Mouse (Mus musculus) T-helper 2 cell (primary cell): Measurements from ENCODE around the gene Oas2.

Experiments used
- in situ Hi-C: fragments of 300-600 bp; cut with MboI, MseI; formaldehyde crosslinking; loops from one replicate; pipeline ENCODE4 v1.15.1; 2025; ENCODE audit warnings: high pct_unique_total_duplicates

Oas2 gene

GRCm38 (mm10) chr5:120696865-120697264 lies 52.8 kb downstream of the Oas2 start:
- in situ Hi-C loops, result no loop called here

- in situ Hi-C loops, result no loop called here
Measured at GRCm38 (mm10) chr5:120696057-120696743, 53.5 kb downstream of the Oas2 start.

- in situ Hi-C loops, result no loop called here
Measured at GRCm38 (mm10) chr5:120694695-120695074, 55.0 kb downstream of the Oas2 start.

- in situ Hi-C loops, result no loop called here
Measured at GRCm38 (mm10) chr5:120693931-120694694, 55.5 kb downstream of the Oas2 start.

- in situ Hi-C loops, result no loop called here
Measured at GRCm38 (mm10) chr5:120692034-120692433, 57.6 kb downstream of the Oas2 start.

GRCm38 (mm10) chr5:120690417-120690816 lies 59.2 kb downstream of the Oas2 start:
- in situ Hi-C loops, result no loop called here

- in situ Hi-C loops, result no loop called here
Measured at GRCm38 (mm10) chr5:120688434-120688833, 61.2 kb downstream of the Oas2 start.

GRCm38 (mm10) chr5:120687897-120688296 lies 61.8 kb downstream of the Oas2 start:
- in situ Hi-C loops, result no loop called here

- in situ Hi-C loops, result no loop called here
Measured at GRCm38 (mm10) chr5:120687484-120687851, 62.2 kb downstream of the Oas2 start.

- in situ Hi-C loops, result no loop called here
Measured at GRCm38 (mm10) chr5:120686749-120687483, 62.7 kb downstream of the Oas2 start.

GRCm38 (mm10) chr5:120685678-120686077 lies 64.0 kb downstream of the Oas2 start:
- in situ Hi-C loops, result no loop called here

- in situ Hi-C loops, result no loop called here
Measured at GRCm38 (mm10) chr5:120682982-120683771, 66.5 kb downstream of the Oas2 start.

GRCm38 (mm10) chr5:120680918-120681317 lies 68.7 kb downstream of the Oas2 start:
- in situ Hi-C loops, result no loop called here
